ENCODE assay signal across 28 mouse cellular contexts in the genomic region with DNA sequence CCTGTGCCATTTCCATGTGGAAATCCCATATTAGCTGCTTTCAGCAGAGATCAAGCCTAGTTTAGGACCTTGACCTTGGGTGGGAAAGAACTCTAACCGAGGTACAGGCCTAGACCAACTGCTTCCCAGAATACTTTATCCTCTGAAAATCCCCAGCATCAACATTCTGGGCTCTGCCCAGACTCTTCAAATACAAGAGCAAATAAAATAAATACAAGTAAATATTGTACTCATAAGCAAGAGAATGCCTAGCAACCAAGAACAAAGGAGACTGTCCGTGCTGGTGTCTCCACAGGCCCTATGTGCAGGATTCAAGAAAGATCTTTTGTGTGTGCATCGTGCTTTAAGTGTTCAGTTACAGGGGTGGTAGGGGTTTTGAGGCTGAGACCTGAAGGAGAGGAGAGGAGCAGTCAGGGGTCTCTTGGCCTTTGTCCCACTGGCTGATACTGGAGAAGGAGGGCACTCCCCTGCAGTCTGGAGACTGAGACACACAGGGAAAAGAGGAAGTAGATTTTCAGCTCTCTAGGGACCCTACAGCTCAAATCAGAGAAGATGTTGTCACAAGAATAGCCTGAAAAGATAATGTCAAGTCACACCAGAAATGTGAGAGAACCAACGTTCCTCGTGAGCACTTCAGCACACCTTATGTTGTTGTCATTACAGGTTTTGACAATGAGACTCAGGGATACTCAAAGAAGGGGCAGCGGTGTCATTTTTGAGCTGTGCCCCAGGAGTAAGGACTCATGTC.
DNase-seq lines count a peak whose midpoint lies in the region; ATAC-seq and TF ChIP-seq lines count a peak whose summit lies in the region.
"Had no signal": no experiment of that assay in that cellular context is flagged by ENCODE, and none has a peak within 500 bp of the region (broad histone marks: within the 10 kb centered on the region; RNA-seq: fewer than 3 reads in every experiment).

No protein-coding gene starts in this region.

- no peaks in the 10 kb centered on the region for H3K27me3 ChIP-seq in small intestine, adult 2 months (ENCODE audit: control insufficient read depth, insufficient read depth, low read length)
- H3K27me3 ChIP-seq: heart, embryonic 15.5 days; liver, embryonic 13.5 days had no signal

- DNase-seq in spleen, postnatal 36 days (ENCODE audit: low spot score in 2 of 2) = peak; percentile 14 to 37
- DNase-seq in spleen, postnatal 10 days (ENCODE audit: low spot score in 2 of 2) = no peak
- DNase-seq in retina, embryonic 14.5 days (ENCODE audit: low spot score) = no peak
- DNase-seq in urinary bladder, postnatal 14 days (ENCODE audit: low spot score) = no peak
- DNase-seq in spleen, postnatal 14 days (ENCODE audit: low spot score in 2 of 2) = no peak
- DNase-seq: adrenal gland, postnatal 36 days; cerebellum, adult 2 months; cerebellum, postnatal 36 days; gastrocnemius, postnatal 10 days; heart, adult 2 months; kidney, postnatal 36 days; liver, embryonic 13.5 days; lung, embryonic 14.5 days; midbrain, embryonic 14.5 days; spleen, adult 18-20 months; thymus, adult 2 months had no signal

- peak overlapping the region; percentile 73 for H3K27ac ChIP-seq in small intestine, adult 2 months (ENCODE audit: insufficient read depth, low read depth, low read length)
- H3K27ac ChIP-seq: forebrain, embryonic 13.5 days; heart, adult 2 months; heart, embryonic 15.5 days; hindbrain, embryonic 12.5 days; limb, embryonic 13.5 days; liver, embryonic 13.5 days; macrophage; neural tube, embryonic 13.5 days had no signal

- H3K4me1 ChIP-seq in small intestine, adult 2 months (ENCODE audit: control insufficient read depth, insufficient read depth, insufficient read length, low read length) = peaks cover 42% of the 10 kb centered on the region
- H3K4me1 ChIP-seq: liver, embryonic 13.5 days had no signal

- 43% methylated on average over 6 of the region's 6 CpGs for WGBS in small intestine, adult 2 months

- H3K36me3 ChIP-seq in small intestine, adult 2 months (ENCODE audit: control insufficient read depth, insufficient read depth, low read length) = no peaks in the 10 kb centered on the region
- H3K36me3 ChIP-seq: G1E; heart, embryonic 15.5 days; hindbrain, embryonic 12.5 days; limb, embryonic 13.5 days; liver, embryonic 13.5 days; neural tube, embryonic 13.5 days had no signal

- no peak for TF ChIP-seq CTCF in small intestine, adult 2 months (IDR thresholded peaks at IDR 0.05; ENCODE audit: extremely low read depth, insufficient read length, insufficient replicate concordance, low read depth, low read length)

- TF ChIP-seq POLR2A in small intestine, adult 2 months (IDR thresholded peaks at IDR 0.05; ENCODE audit: low read depth, low read length) = no peak

- peak; percentile 87 for ATAC-seq in granulocyte monocyte progenitor cell, adult 5-6 weeks (replicated peaks; ENCODE audit: poor library complexity, severe bottlenecking)
- ATAC-seq: activated CD4-positive, CD25-positive, alpha-beta regulatory T cell, adult 4 months; forebrain, embryonic 13.5 days; inflammation-experienced regulatory T-cells, adult 6 months had no signal

- H3K4me3 ChIP-seq in small intestine, adult 2 months (ENCODE audit: low read depth, low read length) = no peak overlapping the region
- H3K4me3 ChIP-seq: erythroblast, embryonic 14.5 days; forebrain, embryonic 13.5 days; heart, adult 2 months; heart, embryonic 15.5 days; hindbrain, embryonic 12.5 days; limb, embryonic 13.5 days; liver, embryonic 13.5 days; neural tube, embryonic 13.5 days had no signal

Comparison
In these comparisons a context has a peak if more than half of its experiments do, and no peak if none do; other contexts are left out.
1. DNase-seq: peak in spleen, postnatal 36 days (2 of 2); none in spleen, postnatal 10 days (0 of 2), retina, embryonic 14.5 days (single experiment), urinary bladder, postnatal 14 days (single experiment) and spleen, postnatal 14 days (0 of 2).